Mouse (Mus musculus) CD8-positive naive resting alpha-beta T cell, adult 2 months (primary cell): ENCODE measurements around the gene A630095N17Rik.
A peak's percentile ranks its signal among the peaks of the same experiment; 100 is the strongest.
"Not testable (repeated sequence)": the region's sequence is repeated elsewhere in the genome, so short reads cannot be mapped to it uniquely, and the experiment has no call there.

ENCODE experiments used
- DNase-seq, 2 experiments: peaks; one replicate each; pipeline ENCODE4 v3.0.0; 2022; ENCODE audit warnings: low read depth in 2 of 2, low spot score in 2 of 2

The A630095N17Rik gene

GRCm38 (mm10) chr1:75244175-75244826 lies 12.4 kb upstream of the A630095N17Rik start:
- no peak for DNase-seq

- no peak for DNase-seq
Observed at GRCm38 (mm10) chr1:75243411-75243810, 11.5 kb upstream of the A630095N17Rik start.

DNA sequence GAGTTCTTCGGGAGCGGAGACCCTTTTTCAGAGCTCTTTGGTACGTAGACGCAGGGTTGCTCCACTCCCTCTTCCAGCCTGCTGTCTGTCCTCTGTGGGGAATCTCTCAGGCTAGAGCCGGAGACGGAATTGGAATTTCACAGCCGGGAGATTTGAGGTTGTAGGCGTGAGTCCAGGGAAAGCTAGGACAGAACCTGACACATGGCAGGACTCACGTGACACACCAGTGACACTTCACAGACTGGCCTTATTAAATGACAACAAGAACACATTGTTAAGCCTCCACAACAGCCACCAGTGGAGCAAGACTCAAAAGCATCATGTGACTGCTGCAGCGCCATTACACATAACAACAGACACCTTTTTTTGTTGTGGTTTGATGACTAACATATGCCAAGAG lies 7.7 kb upstream of the A630095N17Rik start:
- DNase-seq, result no peak

DNA sequence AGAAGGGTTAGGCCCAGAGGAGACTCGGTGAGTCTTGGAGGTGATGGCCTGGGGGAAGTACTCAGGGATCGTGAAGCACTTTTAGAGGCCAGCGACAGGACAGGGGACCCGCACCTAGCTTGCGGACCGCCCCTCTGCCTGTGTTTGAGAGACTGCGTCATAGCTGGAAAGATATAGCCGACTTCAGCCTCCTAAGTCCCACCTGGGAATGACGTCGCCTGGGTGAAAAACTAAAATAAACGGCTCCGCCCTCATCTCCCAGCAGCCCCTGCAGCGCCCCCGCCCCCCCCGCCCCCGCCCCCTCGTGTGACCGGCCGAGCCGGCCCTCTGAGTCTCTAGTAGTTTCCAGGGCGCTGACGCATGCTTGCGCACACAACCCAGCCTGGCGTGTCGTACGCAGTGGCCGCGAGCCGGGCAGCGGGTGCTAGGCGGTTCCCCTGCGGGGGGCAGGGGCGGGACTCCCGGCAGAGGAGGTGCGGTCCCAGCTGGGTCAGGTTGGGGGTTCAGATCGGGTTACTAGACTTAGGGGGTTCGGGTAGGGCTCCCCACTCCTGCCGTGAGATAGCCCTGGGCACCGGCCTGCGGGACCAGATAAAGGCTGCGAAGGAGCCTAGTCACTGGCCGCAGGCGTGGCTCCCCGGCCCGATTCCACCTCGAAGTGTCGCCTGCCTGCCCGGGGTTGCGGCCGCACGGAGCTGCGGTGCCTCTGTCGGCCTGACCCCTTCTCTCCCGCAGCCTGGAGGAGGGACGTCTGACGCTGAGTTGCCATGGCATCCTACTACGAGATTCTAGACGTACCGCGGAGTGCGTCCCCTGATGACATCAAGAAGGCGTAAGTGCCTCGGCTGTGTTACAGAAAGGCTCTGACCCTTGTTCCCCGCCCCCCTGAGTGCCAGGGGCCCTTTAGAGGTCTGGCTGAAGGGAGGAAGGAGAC lies 4.5 kb upstream of the A630095N17Rik start, which contains the start of gene Dnajb2:
Dnajb2 (plus strand) TSS at position 290 of the 934 bp plus-strand sequence.
- DNase-seq, result peak; percentile 76 to 77

DNA sequence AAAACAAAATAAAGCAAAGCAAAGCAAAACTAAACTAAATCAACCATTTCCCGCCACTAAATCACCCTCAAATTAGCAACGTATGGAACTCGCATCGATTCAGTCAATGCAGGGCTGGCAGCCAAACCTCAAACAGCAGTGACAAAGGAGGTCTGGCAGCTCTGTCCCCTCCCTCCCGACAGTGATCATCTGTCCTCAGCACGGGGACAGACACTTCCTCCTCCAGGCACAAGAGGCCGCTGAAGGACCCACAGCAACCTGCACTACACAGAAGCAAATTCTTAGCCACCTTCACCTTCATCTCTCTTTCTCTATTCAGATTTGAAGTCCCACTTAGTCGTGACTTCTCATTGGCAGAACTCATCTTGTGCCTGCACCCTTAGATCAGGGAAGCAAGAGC lies 2.7 kb upstream of the A630095N17Rik start:
- peak; percentile 64 to 69 for DNase-seq

DNA sequence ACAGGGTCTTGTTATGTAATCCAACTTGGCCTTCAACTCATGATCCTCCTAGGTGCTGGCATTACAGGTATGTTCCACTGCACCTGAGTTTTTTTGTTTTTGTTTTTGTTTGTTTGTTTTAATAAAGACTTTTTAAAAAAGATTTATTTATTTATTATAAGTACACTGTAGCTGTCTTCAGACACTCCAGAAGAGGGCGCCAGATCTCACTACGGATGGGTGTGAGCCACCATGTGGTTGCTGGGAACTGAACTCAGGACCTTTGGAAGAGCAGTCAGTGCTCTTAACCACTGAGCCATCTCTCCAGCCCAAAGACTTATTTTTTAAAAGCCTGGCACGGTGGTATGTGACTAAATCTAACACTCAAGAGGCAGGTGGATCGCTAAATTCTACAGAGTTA lies 587 bp upstream of the A630095N17Rik start:
- DNase-seq, result not testable (repeated sequence)

DNA sequence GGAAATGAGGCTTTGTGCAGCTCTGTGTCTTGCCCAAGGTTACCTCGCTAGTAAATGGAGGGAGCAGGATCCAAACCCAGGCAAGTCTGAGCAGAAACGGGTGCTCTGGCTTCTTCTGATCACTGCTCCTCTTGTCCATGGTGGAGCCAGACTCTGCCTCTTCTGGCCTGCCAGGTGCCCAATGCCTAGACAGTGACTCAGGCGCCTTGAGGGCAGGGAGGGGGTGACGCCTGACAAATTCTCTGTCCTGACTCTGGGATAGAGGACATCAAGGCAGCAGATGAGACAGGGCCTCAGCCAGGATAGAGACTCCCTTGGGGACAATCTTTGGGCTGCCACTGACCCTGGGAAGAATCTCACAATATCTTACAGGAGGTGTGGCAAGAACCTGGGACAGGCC lies 678 bp downstream of the A630095N17Rik start:
- DNase-seq, result no peak

DNA sequence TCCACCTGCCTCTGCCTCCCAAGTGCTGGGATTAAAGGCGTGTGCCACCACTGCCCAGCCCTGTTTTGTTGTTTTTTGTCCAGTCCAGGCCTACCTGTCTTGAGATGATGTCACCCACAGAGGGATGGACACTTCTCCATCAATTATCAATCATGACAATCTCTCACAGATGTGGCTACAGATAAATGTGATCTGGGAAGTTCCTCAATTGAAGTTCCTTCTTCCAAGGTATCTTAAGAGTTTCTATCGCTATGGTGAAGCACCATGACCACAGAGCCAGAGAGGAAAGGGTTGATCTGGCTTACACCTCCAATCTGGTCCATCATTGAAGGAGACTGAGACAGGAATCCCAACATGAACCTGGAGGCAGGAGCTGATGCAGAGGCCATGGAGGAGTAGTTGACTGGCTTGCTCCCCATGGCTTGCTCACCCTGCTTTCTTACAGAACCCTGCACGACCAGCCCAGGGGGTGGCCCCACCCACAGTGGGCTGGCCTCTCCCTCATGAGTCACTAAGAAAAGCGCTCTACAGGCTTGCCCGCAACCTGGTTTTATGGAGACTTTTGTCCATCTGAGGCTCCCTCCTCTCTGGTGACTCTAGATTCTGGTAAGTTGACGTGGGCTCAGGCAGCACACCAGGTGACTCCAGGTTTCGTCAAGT lies 1.4 kb downstream of the A630095N17Rik start:
- DNase-seq, result no peak

GRCm38 (mm10) chr1:75229158-75229557 lies 2.7 kb downstream of the A630095N17Rik start:
- DNase-seq, result no peak

DNA sequence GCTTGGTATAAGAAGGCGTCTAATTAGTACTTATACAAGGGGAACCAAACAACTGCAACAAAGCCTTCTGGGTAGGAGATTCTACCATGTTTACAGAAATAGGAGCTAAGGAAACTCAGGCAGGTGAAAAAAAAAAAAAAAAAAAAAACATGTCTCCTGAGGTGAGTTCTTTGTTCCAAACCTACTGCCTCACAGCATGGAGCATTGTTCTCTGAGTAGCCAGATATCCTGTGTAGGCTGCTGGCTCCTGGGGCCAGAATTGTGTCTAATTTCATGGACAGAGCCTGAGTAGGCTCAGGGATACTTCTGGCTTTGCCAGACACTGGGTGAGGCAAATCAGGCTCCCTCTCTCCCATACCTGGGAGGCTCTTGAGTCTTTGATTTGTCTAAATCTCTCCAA lies 4.2 kb downstream of the A630095N17Rik start:
- DNase-seq, result no peak

DNA sequence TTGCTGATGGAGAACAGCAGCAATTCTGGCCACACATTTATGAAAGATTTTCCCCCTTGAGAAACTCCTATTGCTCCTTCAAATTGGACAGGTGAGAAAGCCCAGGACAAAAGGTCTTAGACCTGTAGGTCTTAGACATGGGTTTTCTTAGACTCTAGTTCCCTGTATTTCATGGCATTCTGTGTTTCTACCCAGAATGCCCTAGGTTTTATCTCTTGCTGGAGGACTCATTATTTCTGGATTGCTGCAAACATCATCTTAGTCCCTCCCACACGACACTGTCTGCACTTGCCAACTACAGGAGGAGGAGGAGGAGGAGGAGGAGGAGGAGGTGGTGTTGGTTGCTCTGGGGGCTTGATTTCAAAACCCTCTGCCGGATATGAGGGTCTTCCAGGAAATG lies 5.8 kb downstream of the A630095N17Rik start:
- DNase-seq, result no peak

GRCm38 (mm10) chr1:75225473-75225872 lies 6.4 kb downstream of the A630095N17Rik start:
- no peak for DNase-seq

GRCm38 (mm10) chr1:75223532-75223931 lies 8.4 kb downstream of the A630095N17Rik start:
- DNase-seq, result no peak

- no peak for DNase-seq
Observed at GRCm38 (mm10) chr1:75222926-75223325, 9.0 kb downstream of the A630095N17Rik start.

- DNase-seq, result no peak
Observed at GRCm38 (mm10) chr1:75221538-75221937, 10.4 kb downstream of the A630095N17Rik start.

DNA sequence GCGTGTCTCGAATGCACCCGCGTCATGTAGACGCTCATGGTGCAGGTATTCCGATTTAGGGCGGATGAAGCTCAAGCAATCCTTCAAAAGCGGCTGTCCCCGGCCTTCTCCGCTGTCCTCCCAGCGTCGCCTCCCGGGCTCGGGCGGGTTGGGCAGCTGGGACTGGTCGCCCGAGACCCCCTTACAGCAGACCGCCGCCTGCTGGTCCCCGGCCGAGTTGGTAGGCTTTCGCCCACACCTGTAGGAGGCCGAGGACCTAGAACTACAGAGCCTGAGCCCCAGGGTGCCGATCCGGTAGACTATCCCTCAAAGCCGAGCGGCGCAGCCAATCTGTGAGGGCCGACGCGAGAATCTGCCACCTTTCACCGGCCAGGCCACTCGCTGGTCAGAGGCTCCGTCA lies 12.4 kb downstream of the A630095N17Rik start, which contains the start of gene Tuba4a:
Tuba4a (minus strand) TSS at position 335 of the 400 bp plus-strand sequence.
- no peak for DNase-seq

GRCm38 (mm10) chr1:75219078-75219477 lies 12.8 kb downstream of the A630095N17Rik start:
- DNase-seq, result peak; percentile 97 to 99

GRCm38 (mm10) chr1:75218227-75219001 lies 13.5 kb downstream of the A630095N17Rik start:
- DNase-seq, result peak; percentile 49 to 57

- no peak for DNase-seq
Observed at GRCm38 (mm10) chr1:75217893-75218226, 14.0 kb downstream of the A630095N17Rik start.

GRCm38 (mm10) chr1:75216797-75217585 lies 14.9 kb downstream of the A630095N17Rik start:
- no peak for DNase-seq
